Mouse (Mus musculus): ENCODE data around the gene Cspg5.

GRCm38 (mm10) chr9:110246321-110246640 is 2.7 kb downstream of the Cspg5 start:
- TF ChIP-seq CTCF (IDR thresholded peaks at IDR 0.05; ENCODE audit: low read depth) = no peak
- TF ChIP-seq EP300 (optimal IDR thresholded peaks at IDR 0.05) = no peak
